Mouse (Mus musculus) kidney, adult 2 months (tissue): ENCODE data around the gene Eps8l2. TPM values are rescaled to one million over a fixed set of nuclear protein-coding genes. Genes with fewer than 3 reads are reported as not detected.

Source experiments
- DNase-seq: peaks from one replicate; pipeline ENCODE4 v3.0.0; 2021
- H3K27ac ChIP-seq: fragments of 200-500 bp; 2 replicates; pipeline ENCODE4 v1.5.1; 2012; ENCODE audit warnings: low read depth, low read length, control low read depth, inconsistent platforms; ENCODE audit not compliant: insufficient read depth
- H3K27me3 ChIP-seq: fragments of 200-500 bp; replicated peaks from 2 replicates; pipeline ENCODE4 v1.6.1; 2012; ENCODE audit warnings: mild to moderate bottlenecking, moderate library complexity, low read length, inconsistent platforms; ENCODE audit not compliant: control insufficient read depth, insufficient read depth
- H3K36me3 ChIP-seq: fragments of 200-500 bp; 2 replicates; pipeline ENCODE4 v1.6.1; 2012; ENCODE audit warnings: mild to moderate bottlenecking, moderate library complexity, low read length, inconsistent platforms; ENCODE audit not compliant: control insufficient read depth, insufficient read depth
- H3K4me1 ChIP-seq: fragments of 200-500 bp; 2 replicates; pipeline ENCODE4 v1.6.1; 2011; ENCODE audit warnings: low read length; ENCODE audit not compliant: control insufficient read depth, insufficient read depth
- H3K4me3 ChIP-seq: fragments of 200-500 bp; 2 replicates; pipeline ENCODE4 v1.5.1; 2011; ENCODE audit warnings: mild to moderate bottlenecking, low read depth, low read length, control low read depth; ENCODE audit not compliant: insufficient read depth
- CTCF ChIP-seq: fragments of 200-500 bp; conservative IDR thresholded peaks from 2 replicates; pipeline ENCODE4 v1.5.1; 2011; ENCODE audit warnings: low read depth, mild to moderate bottlenecking, control low read depth, low read length, moderate library complexity, mixed read lengths; ENCODE audit not compliant: insufficient read depth, insufficient read length
- POLR2A ChIP-seq: fragments of 200-500 bp; IDR thresholded peaks from one replicate; pipeline ENCODE4 v1.6.1; 2011; ENCODE audit warnings: low read depth, low read length, control low read depth
- whole genome bisulfite sequencing: fragments of 180-500 bp; shearing (Covaris S2); methylation state at CpG from one replicate; pipeline ENCODE4 v1.1.7; 2018; 5-methylcytosine and 5-hydroxymethylcytosine counted together
- polyA plus RNA-seq: library from polyadenylated mRNA; depleted of rRNA; stranded (reverse); fragments of >200 nt; gene quantifications from 2 replicates; pipeline ENCODE4 v1.2.3, GENCODE M21; 2012; rRNA removed

Eps8l2 gene
- polyA plus RNA-seq, result 245 and 297 TPM in 2 replicates

DNA sequence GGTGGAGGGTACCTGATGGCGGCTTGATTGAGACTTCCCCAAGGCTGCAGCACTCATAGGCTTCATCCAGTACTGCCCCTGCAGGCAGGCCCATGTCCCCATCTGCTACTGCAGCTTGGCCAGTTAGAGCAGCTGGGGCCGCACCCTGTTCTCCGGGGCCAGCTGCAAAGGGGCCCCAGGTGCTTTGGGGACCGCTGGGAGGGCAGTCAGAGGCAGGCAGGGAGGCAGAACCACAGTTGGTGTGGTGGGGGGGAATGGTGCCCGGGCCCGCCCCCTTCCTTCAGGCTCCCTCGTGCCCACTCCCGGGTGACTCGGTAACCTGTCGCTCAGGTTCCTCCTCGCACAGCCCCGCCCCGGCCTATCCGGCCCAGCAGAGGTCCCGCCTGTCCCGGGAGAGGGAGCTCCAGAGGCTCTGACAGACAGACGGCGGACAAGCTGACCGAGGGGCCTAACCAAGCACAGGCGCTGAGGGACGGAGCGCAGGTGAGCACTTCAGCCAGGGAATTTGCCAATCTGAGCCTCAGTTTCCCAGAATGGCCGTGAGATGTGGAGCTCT is at the start of gene Eps8l2:
Gene Eps8l2, plus strand, starts transcription at position 305 of the 556 bp plus-strand sequence.
- Histone ChIP-seq H3K36me3 (no peaks in the 10 kb centered on the region), H3K4me3 (peak within 1 kb of the TSS; percentile 60), H3K27ac (peak within 1 kb of the TSS; percentile 96), H3K4me1 (peaks cover 52% of the 10 kb centered on the region), H3K27me3 (no peaks in the 10 kb centered on the region)
- WGBS, result 6% methylated on average over 23 of the region's 23 CpGs
- DNase-seq, result peak; percentile 92
- TF ChIP-seq POLR2A (peak; percentile 80), CTCF (peak; percentile 33; the same call in 1 of the 2 replicates)

DNA sequence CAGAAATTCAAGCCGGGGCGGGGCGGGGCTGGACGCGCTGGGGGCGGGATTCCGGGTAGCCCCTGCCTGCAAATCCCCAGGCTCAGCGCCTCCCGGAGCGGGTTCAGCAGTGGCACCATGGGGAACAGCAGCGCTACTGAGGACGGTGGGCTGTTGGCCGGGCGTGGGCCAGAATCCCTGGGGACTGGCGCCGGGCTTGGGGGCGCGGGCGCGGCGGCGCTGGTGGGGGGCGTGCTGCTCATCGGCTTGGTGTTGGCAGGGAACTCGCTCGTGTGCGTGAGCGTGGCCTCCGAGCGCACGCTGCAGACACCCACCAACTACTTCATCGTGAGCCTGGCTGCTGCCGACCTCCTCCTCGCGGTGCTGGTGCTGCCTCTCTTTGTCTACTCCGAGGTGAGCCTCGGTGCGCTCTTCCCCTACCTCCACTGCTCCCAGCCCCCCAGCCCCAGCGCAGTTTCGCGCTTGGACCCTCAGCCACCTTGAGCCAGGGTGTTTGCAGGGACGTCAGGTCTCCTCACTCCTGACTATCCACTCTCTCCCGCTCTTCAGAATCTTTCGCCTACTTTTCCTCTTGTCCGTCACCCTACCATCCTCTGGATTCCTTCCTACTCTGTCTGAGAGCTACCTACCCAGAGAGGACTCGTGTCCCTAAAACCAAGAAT is 46.6 kb upstream of the Eps8l2 start, which contains the start of gene Drd4:
Gene Drd4, plus strand, starts transcription at position 86 of the 662 bp plus-strand sequence.
- peaks cover 3% of the 10 kb centered on the region; the same call in 1 of the 2 replicates for H3K27me3 ChIP-seq
- DNase-seq, result no peak
- H3K4me1 ChIP-seq, result peaks cover 5% of the 10 kb centered on the region
- no peak for TF ChIP-seq POLR2A
- no peak for TF ChIP-seq CTCF
- H3K27ac ChIP-seq, result no peak within 1 kb of the TSS
- no peaks in the 10 kb centered on the region for H3K36me3 ChIP-seq
- no peak within 1 kb of the TSS for H3K4me3 ChIP-seq
- 12% methylated on average over 46 of the region's 46 CpGs for WGBS

DNA sequence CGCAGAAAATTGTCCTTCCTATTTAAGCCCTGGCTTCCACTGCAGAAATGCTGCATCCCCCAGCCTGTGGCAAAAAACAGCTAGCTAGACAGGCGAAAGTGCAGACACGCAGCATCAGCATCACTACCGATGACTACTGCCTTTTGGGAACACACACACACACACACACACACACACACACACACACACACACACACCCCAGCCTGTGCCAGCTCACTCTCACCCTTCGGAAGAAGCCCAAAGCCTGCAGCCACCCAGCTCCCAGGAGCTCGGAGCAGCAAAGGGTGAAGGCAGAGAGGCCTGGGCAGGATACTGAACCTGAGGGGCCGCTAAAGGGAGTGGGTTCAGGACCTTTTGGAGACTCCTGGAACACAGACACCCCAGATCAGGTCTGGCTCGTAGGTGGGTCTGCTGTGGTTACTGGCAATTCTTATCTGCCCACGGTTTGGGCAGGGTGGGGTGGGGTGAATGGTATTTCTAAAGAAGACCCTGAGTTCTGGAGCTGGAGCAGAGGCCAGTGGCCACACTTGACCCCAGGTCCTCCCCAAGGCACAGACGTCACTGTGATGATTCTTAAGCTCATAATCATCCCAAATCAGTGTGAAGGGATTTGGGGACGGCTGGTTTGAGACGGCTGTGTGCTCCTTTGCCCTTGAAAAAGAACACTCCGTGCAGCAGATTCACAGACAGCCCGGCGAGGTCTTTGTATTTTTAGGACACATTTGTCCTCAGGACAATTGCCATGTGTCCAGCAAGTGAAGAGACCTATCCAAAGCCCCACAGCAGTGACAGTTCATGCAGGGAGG is 45.9 kb upstream of the Eps8l2 start:
- WGBS, result 77% methylated on average over 15 of the region's 15 CpGs
- TF ChIP-seq POLR2A (no peak), CTCF (no peak)

DNA sequence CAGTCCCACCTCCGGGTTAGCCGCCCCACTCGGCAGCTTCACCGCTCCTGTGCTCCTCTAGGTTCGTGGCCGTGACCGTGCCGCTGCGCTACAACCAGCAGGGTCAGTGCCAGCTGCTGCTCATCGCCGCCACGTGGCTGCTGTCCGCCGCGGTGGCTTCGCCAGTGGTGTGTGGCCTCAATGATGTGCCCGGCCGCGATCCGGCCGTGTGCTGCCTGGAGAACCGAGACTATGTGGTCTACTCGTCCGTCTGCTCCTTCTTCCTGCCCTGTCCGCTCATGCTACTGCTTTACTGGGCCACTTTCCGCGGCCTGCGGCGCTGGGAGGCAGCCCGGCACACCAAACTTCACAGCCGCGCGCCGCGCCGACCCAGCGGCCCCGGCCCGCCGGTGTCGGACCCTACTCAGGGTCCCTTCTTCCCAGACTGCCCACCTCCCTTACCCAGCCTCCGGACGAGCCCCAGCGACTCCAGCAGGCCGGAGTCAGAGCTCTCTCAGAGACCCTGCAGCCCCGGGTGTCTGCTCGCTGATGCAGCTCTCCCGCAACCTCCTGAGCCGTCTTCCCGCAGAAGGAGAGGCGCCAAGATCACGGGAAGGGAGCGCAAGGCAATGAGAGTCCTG is 44.7 kb upstream of the Eps8l2 start:
- Histone ChIP-seq H3K4me3 (no peak overlapping the region; the same call in 1 of the 2 replicates), H3K36me3 (no peaks in the 10 kb centered on the region), H3K27ac (no peak overlapping the region), H3K4me1 (peaks cover 5% of the 10 kb centered on the region), H3K27me3 (peaks cover 3% of the 10 kb centered on the region; the same call in 1 of the 2 replicates)
- peak; percentile 43 for DNase-seq
- under 1% methylated on average over 53 of the region's 53 CpGs for WGBS
- no peak for TF ChIP-seq POLR2A
- peak; percentile 25; the same call in 1 of the 2 replicates for TF ChIP-seq CTCF

More for the DNA sequence above, 45.9 kb upstream of the Eps8l2 start:
- Histone ChIP-seq H3K27ac (no peak overlapping the region), H3K27me3 (peaks cover 3% of the 10 kb centered on the region; the same call in 1 of the 2 replicates), H3K4me3 (no peak overlapping the region), H3K36me3 (no peaks in the 10 kb centered on the region), H3K4me1 (peaks cover 5% of the 10 kb centered on the region)
- no peak for DNase-seq

DNA sequence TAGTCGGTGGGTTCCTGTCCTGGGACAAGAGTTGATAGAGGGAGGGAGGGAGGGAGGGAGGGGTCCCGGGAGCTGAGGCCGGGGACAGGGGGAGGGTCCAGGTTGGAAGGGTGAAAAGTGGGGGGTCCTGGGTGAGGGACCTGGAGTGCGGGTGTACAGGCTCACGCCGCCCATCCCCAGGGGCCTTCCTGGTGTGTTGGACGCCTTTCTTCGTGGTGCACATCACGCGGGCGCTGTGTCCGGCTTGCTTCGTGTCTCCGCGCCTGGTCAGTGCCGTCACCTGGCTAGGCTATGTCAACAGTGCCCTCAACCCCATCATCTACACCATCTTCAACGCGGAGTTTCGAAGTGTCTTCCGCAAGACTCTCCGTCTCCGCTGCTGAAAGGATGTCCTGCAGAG is 44.2 kb upstream of the Eps8l2 start:
- TF ChIP-seq POLR2A, result no peak
- no peak for TF ChIP-seq CTCF
- H3K4me3 ChIP-seq, result 0 out of 2 replicates have a peak overlapping the region, but pooled peaks have one; percentile 3
- H3K27me3 ChIP-seq, result peaks cover 3% of the 10 kb centered on the region; the same call in 1 of the 2 replicates
- H3K27ac ChIP-seq, result no peak overlapping the region
- H3K4me1 ChIP-seq, result peaks cover 5% of the 10 kb centered on the region
- WGBS, result 10% methylated on average over 22 of the region's 22 CpGs
- no peaks in the 10 kb centered on the region for H3K36me3 ChIP-seq
- no peak for DNase-seq

DNA sequence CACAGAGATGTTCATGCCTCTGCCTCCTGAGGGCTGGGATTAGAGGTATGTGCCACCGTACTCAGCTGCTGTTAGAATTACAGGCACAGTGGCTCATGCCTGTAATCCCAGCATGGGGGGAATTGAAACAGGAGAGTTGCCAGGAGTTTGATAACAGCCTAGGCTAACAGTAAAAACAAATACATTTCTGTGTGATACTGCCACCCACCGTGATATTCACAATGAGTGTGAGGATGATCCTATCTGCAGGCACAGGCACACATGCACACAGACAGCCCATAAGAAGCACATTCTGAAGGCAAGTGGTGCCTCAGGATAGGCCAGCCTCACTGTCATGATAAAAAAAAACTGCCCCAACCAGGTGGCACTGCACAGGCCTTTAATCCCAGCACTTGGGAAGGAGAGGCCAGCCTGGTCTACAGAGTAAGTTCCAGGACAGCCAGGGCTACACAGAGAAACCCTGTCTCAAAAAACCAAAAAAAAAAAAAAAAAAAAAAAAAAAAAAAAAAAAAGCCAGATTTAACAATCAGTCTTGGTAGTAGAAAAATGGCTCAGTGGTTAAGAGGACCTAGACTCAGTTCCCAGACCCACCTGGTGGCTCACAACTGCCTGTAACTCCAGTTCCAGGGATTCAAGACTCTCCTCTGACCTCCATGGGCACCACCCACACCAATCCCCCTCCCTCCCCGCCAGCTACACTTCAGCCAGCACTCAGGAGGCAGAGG is 40.6 kb upstream of the Eps8l2 start:
- no peak overlapping the region for H3K4me3 ChIP-seq
- H3K4me1 ChIP-seq, result peaks cover 8% of the 10 kb centered on the region
- no peak overlapping the region for H3K27ac ChIP-seq
- no peaks in the 10 kb centered on the region for H3K36me3 ChIP-seq
- no peak for DNase-seq
- WGBS, result 84% methylated on average over 3 of the region's 3 CpGs
- TF ChIP-seq POLR2A (no peak), CTCF (no peak)
- H3K27me3 ChIP-seq, result peaks cover 3% of the 10 kb centered on the region; the same call in 1 of the 2 replicates
